Mouse (Mus musculus): ENCODE results near the gene Prim2. TPM values are rescaled to one million over a fixed set of nuclear protein-coding genes. Genes with fewer than 3 reads are reported as not detected.

Prim2 gene
- total RNA-seq, 2 experiments from 2014 or later, result 1.0 to 1.2 TPM

GRCm38 (mm10) chr1:33495203-33495553 lies 174.4 kb downstream of the Prim2 start:
- DNase-seq (ENCODE audit: low spot score), result no peak

DNA sequence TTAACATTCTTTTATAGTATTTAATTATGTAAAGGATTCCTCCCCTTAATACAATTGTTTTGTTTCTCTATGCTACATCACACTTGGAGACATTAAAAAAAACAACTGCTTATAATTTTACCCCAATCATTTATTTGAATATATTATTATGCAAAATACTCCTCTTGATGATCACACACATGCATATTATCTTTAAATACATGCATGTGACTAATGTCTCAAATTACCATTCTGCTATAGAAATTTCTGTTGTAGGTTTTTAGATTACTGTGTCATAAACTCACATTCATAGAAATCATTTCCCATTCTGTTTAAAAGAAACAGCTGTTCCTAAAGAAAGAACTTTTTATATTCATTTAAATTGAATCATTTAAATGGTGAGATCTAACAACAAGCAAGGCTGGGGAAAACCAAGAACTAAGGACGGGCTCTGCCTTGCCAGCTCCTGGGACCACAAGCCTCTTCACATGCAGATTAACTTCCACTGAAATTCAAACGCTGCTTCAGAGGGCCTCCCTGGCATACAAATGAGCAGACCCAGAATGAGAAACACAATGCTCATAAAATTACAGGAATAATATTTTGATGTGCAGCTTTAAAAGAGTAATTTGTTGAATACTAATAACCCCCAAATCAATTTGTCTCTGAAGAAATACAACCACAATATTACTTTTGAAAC lies 174.9 kb downstream of the Prim2 start:
- DNase-seq (ENCODE audit: low spot score), result no peak

- no peak for DNase-seq (ENCODE audit: low spot score)
These were observed 179.4 kb downstream of the Prim2 start for GRCm38 (mm10) chr1:33490220-33490619.

DNA sequence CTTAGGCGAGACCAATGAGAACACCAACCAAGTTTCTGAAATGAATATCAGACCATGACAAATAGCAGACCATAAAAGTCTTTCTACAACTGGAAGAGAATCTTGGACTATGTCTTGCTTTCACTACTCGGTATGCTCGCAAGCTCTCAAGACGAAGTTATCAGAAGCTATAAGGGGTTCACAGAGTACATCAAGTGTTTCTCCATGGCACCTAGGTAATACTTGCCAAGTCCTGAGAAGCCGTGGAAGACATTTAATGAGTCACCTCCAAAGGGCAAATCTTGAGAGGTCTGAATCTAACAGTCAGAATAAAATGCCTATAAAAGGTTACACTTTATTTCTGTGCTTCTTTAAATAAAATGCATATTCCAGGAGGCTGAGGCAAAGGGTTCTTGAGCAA lies 181.2 kb downstream of the Prim2 start:
- DNase-seq (ENCODE audit: low spot score), result no peak

DNA sequence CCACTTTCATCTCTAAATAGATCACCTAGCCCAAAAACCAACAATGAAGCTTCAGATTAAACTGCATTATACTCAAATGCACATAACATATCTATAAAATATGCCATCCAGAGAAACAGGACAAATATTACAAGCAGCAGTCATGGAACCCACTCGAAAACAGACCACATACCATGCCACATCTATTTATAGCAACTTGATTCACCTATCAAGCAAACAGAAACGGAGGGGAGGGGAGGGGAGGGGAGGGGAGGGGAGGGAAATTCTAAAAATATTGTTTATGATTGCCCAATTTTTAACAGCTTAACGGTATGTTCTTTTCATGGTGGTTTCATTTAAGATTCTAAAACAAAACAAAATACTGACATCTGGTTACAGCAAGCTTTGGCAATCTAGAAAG lies 185.8 kb downstream of the Prim2 start:
- DNase-seq (ENCODE audit: low spot score), result no peak

GRCm38 (mm10) chr1:33480382-33480781 lies 189.2 kb downstream of the Prim2 start:
- DNase-seq (ENCODE audit: low spot score), result no peak

- DNase-seq (ENCODE audit: low spot score), result no peak
These were observed 198.5 kb downstream of the Prim2 start for GRCm38 (mm10) chr1:33471069-33471468.

DNA sequence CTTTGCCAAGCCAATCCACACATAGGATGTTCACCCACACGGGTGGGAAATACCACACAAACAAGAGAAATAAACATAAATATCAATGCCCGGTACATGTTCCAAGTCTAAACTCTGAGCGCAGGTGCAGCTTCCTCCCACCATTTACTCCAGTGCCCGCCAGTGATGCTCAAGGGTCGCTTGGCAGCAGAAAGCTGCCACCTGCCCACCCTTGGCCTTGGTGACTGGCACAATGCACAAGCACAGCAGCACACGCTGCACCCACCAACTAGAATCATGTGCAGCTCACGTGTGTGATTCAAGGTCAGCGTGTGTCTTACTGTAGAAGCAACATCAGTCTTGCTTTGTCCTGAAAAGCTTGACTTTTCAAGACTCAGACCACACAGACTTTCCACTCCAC lies 199.4 kb downstream of the Prim2 start:
- DNase-seq (ENCODE audit: low spot score), result no peak

- DNase-seq (ENCODE audit: low spot score), result no peak
These were observed 205.4 kb downstream of the Prim2 start for GRCm38 (mm10) chr1:33464234-33464633.

DNA sequence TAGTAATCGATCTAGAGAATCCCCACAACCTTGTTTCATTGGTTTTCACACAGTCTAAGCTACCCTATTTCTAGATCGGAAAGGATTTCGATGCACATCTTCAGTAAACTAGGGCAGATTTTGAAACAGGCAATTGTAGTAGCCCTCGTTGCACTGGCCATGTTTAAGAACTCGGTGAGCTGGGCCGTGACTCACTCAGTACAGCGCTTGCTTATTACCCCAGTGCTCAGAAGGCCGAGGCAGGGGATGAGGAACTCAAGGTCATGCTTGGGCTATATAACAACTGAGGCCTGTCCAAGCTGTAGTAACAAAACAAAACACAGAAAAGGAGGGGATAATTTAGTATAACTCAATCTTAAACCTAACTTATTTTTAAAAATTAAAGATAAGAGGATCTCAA lies 208.9 kb downstream of the Prim2 start:
- no peak for DNase-seq (ENCODE audit: low spot score)

GRCm38 (mm10) chr1:33460262-33460661 lies 209.3 kb downstream of the Prim2 start:
- no peak for DNase-seq (ENCODE audit: low spot score)

GRCm38 (mm10) chr1:33458950-33459349 lies 210.6 kb downstream of the Prim2 start:
- DNase-seq (ENCODE audit: low spot score), result no peak

- no peak for DNase-seq (ENCODE audit: low spot score)
These were observed 215.3 kb downstream of the Prim2 start for GRCm38 (mm10) chr1:33454251-33454650.

DNA sequence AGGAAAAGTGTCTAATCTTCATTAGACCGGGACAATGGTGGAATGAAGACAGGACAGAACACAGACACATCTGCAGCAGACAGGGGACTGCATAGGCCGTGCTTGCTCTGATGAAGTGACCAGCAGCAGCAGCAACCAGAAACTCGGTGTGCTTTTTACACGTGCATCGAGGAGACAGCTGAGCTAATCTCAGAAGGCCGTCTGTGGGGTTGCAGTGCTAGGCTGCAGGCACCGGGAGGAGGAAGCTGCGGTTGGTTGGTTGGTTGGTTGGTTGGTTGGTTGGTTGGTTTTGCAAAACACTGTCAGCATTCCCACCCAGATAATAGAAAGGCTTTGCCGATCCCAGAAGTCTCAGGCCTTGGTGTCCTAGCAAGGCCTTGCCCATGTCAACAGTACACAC lies 216.3 kb downstream of the Prim2 start:
- DNase-seq (ENCODE audit: low spot score), result no peak

- DNase-seq (ENCODE audit: low spot score), result no peak
These were observed 222.4 kb downstream of the Prim2 start for GRCm38 (mm10) chr1:33447179-33447578.

DNA sequence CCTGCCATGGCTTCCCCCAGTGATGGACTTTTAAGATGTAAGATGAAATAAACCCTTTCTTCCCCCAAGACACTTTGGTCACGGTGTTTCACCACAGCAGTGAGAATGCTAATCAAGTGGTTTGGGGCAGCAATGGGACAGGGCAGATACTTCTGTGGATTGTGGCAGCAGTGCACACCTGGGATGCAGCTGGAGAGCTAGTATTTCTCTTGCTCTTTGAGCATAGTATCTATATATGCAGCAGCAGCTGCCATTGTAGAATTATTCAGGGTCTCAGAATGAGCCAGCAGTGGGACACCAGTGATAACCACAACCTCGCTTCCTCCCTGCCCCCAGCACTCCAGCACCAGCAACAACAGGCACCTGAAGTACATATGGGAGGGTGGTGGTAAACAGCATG lies 233.4 kb downstream of the Prim2 start:
- DNase-seq (ENCODE audit: low spot score), result no peak

Other genes starting within 250 kb of the Prim2 start
- 1 to 10 TPM; 4.7 to 4.8 TPM for gene Rab23, start 50.1 kb upstream of the Prim2 start, total RNA-seq (2021)
- gene Bag2, start 88.0 kb upstream of the Prim2 start, total RNA-seq (2021), result 10 to 100 TPM; 16.4 to 17.3 TPM
- 10 to 100 TPM in 1 of 2 experiments, 1 to 10 TPM in 1; 9.0 to 12.1 TPM for gene Zfp451, start 144.8 kb upstream of the Prim2 start, total RNA-seq (2021)
- 1 to 10 TPM; 4.8 to 5.1 TPM for gene Bend6, start 238.0 kb upstream of the Prim2 start, total RNA-seq (2021)
- 100 to 1,000 TPM; 265 to 273 TPM for gene Dst, start 238.4 kb upstream of the Prim2 start, total RNA-seq (2021)